Comparison of ENCODE assay signal across 11 mouse cellular contexts in genomic region chr13:60071595-60071994, GRCm38 (mm10).
DNase-seq lines count a peak whose midpoint lies in the region; ATAC-seq lines count a peak whose summit lies in the region.
"Had no signal": no experiment of that assay in that cellular context is flagged by ENCODE, and none has a peak within 500 bp of the region (broad histone marks: within the 10 kb centered on the region; RNA-seq: fewer than 3 reads in every experiment).

No protein-coding gene starts in this region.

- H3K9ac ChIP-seq in hindbrain, embryonic 15.5 days = no peak overlapping the region
- H3K9ac ChIP-seq in neural tube, embryonic 15.5 days (replicated peaks) = no peak overlapping the region
- H3K9ac ChIP-seq: liver, postnatal 0 days had no signal

- no peaks in the 10 kb centered on the region for H3K4me1 ChIP-seq in hindbrain, embryonic 15.5 days (replicated peaks)
- peaks cover 17% of the 10 kb centered on the region; the same call in 1 of the 2 replicates for H3K4me1 ChIP-seq in hindbrain, embryonic 10.5 days (replicated peaks)
- H3K4me1 ChIP-seq in neural tube, embryonic 15.5 days = 0 out of 2 replicates have a peak, but pooled peaks cover 3% of the 10 kb centered on the region

- H3K36me3 ChIP-seq in hindbrain, embryonic 15.5 days = no peaks in the 10 kb centered on the region
- H3K36me3 ChIP-seq in hindbrain, embryonic 10.5 days = no peaks in the 10 kb centered on the region
- H3K36me3 ChIP-seq in neural tube, embryonic 15.5 days = no peaks in the 10 kb centered on the region

- H3K4me3 ChIP-seq in hindbrain, embryonic 15.5 days = no peak overlapping the region
- no peak overlapping the region for H3K4me3 ChIP-seq in hindbrain, embryonic 10.5 days
- H3K4me3 ChIP-seq in neural tube, embryonic 15.5 days (replicated peaks) = no peak overlapping the region

- WGBS in hindbrain, embryonic 15.5 days = 53% methylated on average over 9 of the region's 9 CpGs
- WGBS in hindbrain, embryonic 10.5 days = 54% methylated on average over 9 of the region's 9 CpGs
- WGBS in neural tube, embryonic 15.5 days = 55% methylated on average over 9 of the region's 9 CpGs

- no peak for DNase-seq in hindbrain, embryonic 10.5 days (ENCODE audit: low spot score)
- DNase-seq in neural tube, embryonic 10.5 days (ENCODE audit: extremely low spot score, low spot score) = no peak
- peak; percentile 75 to 80 for DNase-seq in heart, adult 9 months (ENCODE audit: low spot score in 2 of 2)
- DNase-seq in skeletal muscle tissue, adult 2 months (ENCODE audit: low read depth, low spot score) = peak; percentile 82
- no peak for DNase-seq in thymus, postnatal 25 days
- no peak for DNase-seq in left cerebral cortex, postnatal 10 days (ENCODE audit: extremely low spot score in 1 of 2, low spot score in 2 of 2)
- DNase-seq: adrenal gland, adult 2 months; layer of hippocampus, postnatal 36 days; liver, postnatal 0 days had no signal

- 0 out of 2 replicates have a peak overlapping the region, but pooled peaks have one; percentile 9 for H3K4me2 ChIP-seq in hindbrain, embryonic 15.5 days
- no peak overlapping the region for H3K4me2 ChIP-seq in neural tube, embryonic 15.5 days

- intact Hi-C loops in left cerebral cortex, postnatal 10 days (cut with DNase I) = no loop called here

- no peaks in the 10 kb centered on the region for H3K27me3 ChIP-seq in hindbrain, embryonic 15.5 days
- no peaks in the 10 kb centered on the region for H3K27me3 ChIP-seq in hindbrain, embryonic 10.5 days (ENCODE audit: insufficient read depth, poor library complexity, severe bottlenecking)
- no peaks in the 10 kb centered on the region for H3K27me3 ChIP-seq in neural tube, embryonic 15.5 days (replicated peaks)

- no peaks in the 10 kb centered on the region for H3K9me3 ChIP-seq in hindbrain, embryonic 15.5 days
- no peaks in the 10 kb centered on the region for H3K9me3 ChIP-seq in hindbrain, embryonic 10.5 days
- no peaks in the 10 kb centered on the region for H3K9me3 ChIP-seq in neural tube, embryonic 15.5 days (replicated peaks)

- ATAC-seq in hindbrain, embryonic 15.5 days (ENCODE audit: low FRiP score, low read depth) = no peak
- ATAC-seq in neural tube, embryonic 15.5 days (ENCODE audit: low FRiP score) = no peak
- ATAC-seq: liver, postnatal 0 days had no signal

- 0 out of 2 replicates have a peak overlapping the region, but pooled peaks have one; percentile 30 for H3K27ac ChIP-seq in hindbrain, embryonic 15.5 days (replicated peaks)
- H3K27ac ChIP-seq in hindbrain, embryonic 10.5 days = no peak overlapping the region; the same call in 1 of the 2 replicates
- peak overlapping the region; percentile 54; the same call in 1 of the 2 replicates for H3K27ac ChIP-seq in neural tube, embryonic 15.5 days (replicated peaks)

Comparison
In these comparisons a context has a peak if more than half of its experiments do, and no peak if none do; other contexts are left out.
1. DNase-seq: peak in heart, adult 9 months (2 of 2) and skeletal muscle tissue, adult 2 months (single experiment); none in hindbrain, embryonic 10.5 days (single experiment), neural tube, embryonic 10.5 days (single experiment), thymus, postnatal 25 days (single experiment) and left cerebral cortex, postnatal 10 days (0 of 2).